Mouse (Mus musculus): ENCODE data around the gene Lrrc32.

Lrrc32 gene

DNA sequence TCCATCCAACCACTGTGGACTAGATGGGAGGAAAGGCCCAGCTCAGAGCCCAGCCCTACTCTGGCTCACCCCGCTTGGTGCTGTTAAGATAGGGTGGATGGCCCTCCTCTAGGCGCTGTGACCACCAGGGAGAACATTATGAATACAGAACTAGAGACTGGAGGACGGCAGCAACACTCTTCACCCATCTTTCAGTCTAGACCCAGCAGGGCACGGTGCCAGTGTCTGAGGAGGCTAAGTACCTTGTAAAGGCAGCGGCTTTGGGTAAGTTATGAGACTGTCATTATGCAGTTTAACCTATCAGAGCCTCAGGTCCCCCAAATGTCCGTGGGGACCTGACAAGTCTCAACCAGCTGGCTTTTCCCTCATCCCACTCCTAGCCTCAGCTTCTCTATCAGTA lies at the start of gene Lrrc32:
TSS of gene Lrrc32 (plus strand) at position 153 of the 400 bp plus-strand sequence.
- DNase-seq, result no peak

DNA sequence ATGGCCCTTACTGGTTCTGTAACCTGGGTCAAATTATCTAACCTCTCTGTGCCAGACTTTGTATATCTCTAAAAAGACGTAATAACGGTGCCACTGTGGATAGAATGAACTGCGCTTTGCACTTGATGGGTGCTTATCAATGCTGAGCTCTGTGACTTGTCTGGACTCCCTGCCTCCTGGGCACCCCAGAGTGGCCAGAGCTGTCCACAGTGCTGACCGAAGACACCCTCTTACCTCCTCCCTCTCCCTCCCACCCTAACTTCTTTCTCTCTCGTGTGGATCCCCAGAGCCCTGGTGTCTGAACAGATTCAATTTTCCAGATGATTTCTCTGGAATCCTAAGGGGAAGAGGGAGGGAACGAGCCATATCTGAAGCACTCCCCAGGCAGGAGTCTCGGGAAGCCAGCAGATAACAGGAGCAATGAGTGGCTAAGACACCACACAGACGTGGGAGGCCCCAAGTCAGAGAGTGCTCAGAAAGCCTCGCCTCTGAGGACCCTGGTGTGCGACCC lies 49.1 kb upstream of the Lrrc32 start, which contains the start of gene Gucy2d:
TSS of gene Gucy2d (plus strand) at position 461 of the 511 bp plus-strand sequence.
- DNase-seq, result no peak

DNA sequence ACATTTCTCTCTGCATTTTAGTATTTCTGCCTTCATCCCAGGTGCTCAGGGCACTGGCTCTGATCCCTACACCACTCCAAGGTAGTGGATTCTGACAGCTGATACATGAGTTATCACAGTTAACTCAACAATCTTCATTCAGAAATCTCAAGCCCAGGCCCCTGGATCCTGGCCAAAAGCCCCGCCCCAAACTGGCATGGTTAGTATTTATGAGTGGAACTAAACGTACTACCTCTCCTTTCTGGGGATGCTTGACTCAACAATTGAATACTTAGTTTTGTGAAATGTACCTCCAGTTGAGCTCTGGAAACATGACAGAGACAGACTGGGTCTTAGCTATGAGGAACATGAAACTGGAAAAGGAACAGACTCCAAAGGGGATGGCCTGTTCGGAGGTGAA lies 42.2 kb upstream of the Lrrc32 start:
- no peak for DNase-seq

GRCm38 (mm10) chr7:98447585-98448308 lies 41.3 kb upstream of the Lrrc32 start:
- DNase-seq, result no peak

- DNase-seq, result no peak
Measured at GRCm38 (mm10) chr7:98448309-98448630, 40.8 kb upstream of the Lrrc32 start.

DNA sequence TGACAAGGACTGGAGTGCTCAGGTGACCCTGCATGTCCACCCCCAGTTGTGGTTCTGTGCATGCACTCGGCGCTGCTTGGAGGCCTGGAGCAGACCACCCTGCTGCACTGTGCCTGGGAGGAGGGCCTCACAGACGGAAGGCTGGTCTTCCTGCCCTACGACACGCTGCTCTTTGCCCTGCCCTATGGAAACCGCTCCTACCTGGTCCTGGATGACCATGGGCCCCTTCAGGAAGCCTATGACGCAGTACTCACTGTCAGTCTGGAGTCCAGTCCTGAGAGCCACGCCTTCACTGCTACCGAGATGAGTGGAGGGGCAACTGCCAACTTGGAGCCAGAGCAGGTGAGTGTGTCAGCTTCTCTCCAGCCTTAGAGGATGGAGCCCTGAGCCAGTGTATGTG lies 39.4 kb upstream of the Lrrc32 start:
- no peak for DNase-seq

DNA sequence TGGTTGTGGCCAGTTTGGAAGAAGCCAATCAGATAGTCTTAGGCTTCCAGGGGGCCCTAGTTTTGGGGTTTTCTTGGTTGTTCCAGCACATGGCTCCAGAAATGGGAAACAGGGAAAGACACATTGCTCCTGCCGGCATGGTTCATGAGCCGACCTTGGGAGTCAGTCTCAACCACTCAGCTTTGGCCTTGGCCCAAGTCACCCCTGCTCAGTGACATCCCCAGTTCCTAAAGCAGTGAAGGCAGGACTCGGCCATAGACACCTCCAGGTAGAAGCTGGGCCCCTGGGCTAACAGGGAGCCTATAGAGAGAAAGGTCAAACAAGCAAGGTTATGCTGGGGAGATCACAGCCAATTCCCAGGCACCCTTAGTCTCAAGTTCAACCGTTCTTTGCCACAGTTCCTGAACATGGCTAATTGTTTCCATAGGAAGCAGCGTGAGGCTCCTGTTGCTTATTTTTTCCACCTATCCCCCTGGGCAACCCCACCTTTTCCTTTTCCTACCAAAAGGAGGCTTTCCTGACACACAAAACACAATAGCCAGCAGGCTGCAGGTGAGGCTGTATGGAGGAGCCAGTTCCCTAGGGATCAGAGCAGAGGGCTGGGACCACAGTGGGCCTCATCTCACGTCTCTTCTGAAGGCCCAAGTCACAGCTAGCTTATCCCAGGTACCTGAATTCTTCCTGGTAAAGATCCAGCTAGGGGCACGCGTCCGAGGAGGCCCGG lies 34.5 kb upstream of the Lrrc32 start:
- no peak for DNase-seq

DNA sequence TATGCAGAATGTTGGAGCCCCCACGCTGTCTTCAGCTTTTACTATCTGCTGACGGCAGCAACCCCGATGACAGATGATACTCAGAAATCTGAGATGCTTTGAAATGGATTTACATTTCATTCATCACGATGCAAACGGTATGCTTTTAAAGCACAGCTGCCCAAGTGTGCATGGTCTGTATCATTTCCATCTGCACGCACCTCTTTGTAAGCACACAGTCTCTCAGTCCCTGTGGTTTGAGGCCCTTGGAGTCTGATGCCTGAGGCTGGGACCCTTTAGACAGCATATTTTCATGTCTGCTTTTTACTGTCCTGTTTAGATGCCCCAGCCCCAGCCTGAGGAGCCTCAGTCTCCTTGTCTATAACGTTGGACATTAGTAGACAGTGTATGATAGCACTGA lies 28.8 kb upstream of the Lrrc32 start:
- DNase-seq, result no peak

- no peak for DNase-seq
Measured at GRCm38 (mm10) chr7:98469089-98469488, 20.0 kb upstream of the Lrrc32 start.

- DNase-seq, result no peak
Measured at GRCm38 (mm10) chr7:98472529-98472928, 16.6 kb upstream of the Lrrc32 start.

- no peak for DNase-seq
Measured at GRCm38 (mm10) chr7:98474558-98474957, 14.5 kb upstream of the Lrrc32 start.

- DNase-seq, result no peak
Measured at GRCm38 (mm10) chr7:98477153-98477552, 11.9 kb upstream of the Lrrc32 start.

GRCm38 (mm10) chr7:98480481-98480880 lies 8.6 kb upstream of the Lrrc32 start:
- DNase-seq, result no peak

GRCm38 (mm10) chr7:98481066-98481734 lies 7.9 kb upstream of the Lrrc32 start:
- peak; percentile 77 for DNase-seq

DNA sequence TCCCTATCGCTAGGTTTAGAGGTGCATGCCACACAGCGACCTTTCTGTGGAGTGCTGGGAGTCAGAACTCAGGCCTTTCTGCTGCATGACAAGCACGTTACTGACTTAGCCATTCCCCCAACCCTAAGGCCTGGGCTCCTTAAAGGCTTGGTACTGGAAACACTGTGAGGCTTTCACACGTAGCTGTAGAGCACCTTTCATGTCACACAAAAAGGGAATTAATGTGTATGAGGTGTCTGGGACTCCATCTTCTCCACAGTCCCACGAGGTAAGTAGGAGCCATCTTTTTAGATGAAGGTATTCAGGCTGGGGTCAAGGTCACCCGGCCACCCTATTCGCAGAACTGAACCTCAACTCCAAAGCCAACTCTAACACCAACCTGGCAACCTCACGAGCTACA lies 7.2 kb upstream of the Lrrc32 start:
- no peak for DNase-seq

DNA sequence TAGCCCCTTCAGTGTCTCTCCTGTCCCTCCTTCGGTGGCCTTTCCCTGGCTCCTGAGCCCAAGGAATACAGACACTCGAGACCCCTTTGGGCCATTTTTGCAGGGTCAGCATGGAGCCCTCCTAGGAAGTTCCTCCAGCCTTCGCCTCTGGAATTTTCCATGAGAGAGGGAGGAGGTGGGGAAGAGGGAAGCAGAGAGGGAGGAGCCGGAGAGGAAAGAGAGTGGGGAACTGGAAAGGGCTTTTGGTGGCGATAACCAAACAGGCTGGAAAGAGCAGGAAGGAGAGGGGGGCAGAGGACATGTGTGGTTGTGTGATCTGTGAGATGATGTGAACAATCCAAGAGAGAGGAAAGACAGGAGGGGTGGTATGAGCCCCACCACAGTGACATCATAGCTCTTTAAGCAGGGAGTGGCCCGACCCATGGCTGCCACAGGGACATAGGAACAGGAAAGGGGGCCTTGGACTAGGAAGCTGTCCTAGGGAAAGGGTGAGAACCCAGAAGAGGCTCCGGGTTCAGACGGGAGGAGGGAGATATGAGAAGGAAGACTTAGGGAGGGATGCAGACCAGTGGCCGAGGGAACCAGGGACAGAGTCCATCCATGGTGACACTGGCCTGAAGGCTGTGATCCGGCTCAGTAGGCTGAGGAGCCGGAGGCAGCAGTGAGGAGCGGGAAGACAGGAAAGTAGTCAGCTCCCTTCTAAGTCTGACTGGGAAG lies 6.4 kb upstream of the Lrrc32 start:
- no peak for DNase-seq

GRCm38 (mm10) chr7:98483268-98483607 lies 5.8 kb upstream of the Lrrc32 start:
- no peak for DNase-seq

GRCm38 (mm10) chr7:98484878-98485277 lies 4.2 kb upstream of the Lrrc32 start:
- DNase-seq, result no peak

- no peak for DNase-seq
Measured at GRCm38 (mm10) chr7:98485508-98485907, 3.6 kb upstream of the Lrrc32 start.

GRCm38 (mm10) chr7:98486471-98486917 lies 2.6 kb upstream of the Lrrc32 start:
- no peak for DNase-seq

DNA sequence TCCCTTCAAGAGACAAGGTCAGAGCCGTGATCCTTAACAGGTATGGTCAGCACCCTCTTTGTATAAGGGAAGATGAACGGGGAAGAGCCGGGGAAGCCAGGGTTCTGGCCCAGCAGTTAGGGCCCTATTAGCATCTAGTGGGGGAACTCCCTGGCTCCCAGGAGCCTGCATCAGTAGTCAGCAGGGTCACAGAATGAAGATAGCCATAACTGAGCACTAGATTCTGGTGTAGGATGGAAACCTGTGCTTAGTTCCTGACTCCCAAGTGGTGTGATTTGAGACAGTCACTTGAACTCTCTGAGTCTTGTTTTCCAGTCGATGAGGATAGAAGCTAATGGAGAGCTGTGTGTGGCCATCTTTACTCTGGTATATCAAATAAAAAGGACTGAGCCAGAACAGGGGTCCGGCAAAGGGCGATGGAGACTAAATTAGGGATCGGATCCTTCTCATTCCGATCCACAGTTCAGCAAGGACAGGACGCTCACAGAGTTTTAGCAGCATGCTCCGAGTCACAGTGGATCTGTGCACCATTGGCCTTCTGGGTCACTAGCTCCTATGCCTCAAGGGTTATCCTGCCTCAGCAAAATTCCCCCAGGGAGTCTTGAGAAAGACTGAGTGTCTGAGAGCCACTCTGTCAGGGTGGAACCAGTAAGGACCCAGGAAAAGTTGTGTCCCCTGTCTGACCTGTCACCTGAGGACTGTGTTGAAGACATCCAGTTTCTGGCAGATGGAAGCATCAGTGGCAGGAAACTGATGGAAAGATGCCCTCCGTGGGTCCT lies 1.7 kb upstream of the Lrrc32 start:
- no peak for DNase-seq

DNA sequence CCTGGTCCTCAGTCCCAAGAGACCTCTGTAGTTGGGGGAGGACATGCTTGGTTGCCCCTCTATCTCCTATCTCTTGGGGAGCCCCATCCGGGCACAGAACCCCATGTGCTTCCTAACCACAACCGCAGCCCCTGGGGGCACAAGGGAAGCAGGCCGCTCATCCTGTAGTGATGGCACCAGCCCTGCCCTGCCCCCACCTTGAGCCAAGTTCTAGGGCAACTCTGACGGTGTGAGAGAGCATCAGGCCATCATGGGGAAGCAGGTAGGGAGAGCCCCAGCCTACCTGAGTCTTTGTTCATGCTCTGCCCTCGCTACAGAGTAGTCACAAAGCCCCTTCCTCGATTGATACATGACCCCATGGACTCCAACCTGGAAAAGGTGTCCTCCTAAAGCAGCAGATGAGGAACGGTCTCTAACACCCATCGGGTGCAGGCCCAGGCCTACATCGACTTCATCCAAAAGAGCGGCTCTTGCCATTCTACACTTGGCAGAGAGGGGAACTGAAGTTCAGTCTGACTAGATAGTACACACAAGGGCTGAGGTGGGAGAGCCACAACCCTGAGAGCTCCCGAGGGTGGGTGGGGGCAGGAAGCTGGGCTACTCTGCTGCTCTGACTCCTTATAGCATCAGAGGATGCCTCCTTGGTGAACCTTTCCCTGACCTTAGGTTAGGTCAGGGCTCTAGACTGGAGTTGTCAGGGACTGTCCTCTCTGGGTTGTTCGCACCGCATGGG lies 519 bp upstream of the Lrrc32 start:
- DNase-seq, result no peak

Measured in kidney, adult 11 months (tissue).